Comparison of ENCODE assay signal across 8 mouse cellular contexts in genomic region chr13:83744110-83744752, GRCm38 (mm10).
DNase-seq lines count a peak whose midpoint lies in the region; ATAC-seq and TF ChIP-seq lines count a peak whose summit lies in the region.
"Had no signal": no experiment of that assay in that cellular context is flagged by ENCODE, and none has a peak within 500 bp of the region (broad histone marks: within the 10 kb centered on the region; RNA-seq: fewer than 3 reads in every experiment).

No protein-coding gene starts in this region.

- H3K4me3 ChIP-seq in layer of hippocampus, adult 2 months: peak overlapping the region; percentile 67
- H3K4me3 ChIP-seq in embryonic facial prominence, embryonic 10.5 days: peak overlapping the region; percentile 56
- H3K4me3 ChIP-seq in hindbrain, embryonic 13.5 days: peak overlapping the region; percentile 48
- H3K4me3 ChIP-seq in neural tube, embryonic 15.5 days (replicated peaks): peak overlapping the region; percentile 48

- peak overlapping the region; percentile 72 for H3K4me2 ChIP-seq in hindbrain, embryonic 13.5 days
- peak overlapping the region; percentile 75 for H3K4me2 ChIP-seq in neural tube, embryonic 15.5 days

- peak overlapping the region; percentile 79 for H3K9ac ChIP-seq in hindbrain, embryonic 13.5 days
- H3K9ac ChIP-seq in neural tube, embryonic 15.5 days (replicated peaks): peak overlapping the region; percentile 66
- H3K9ac ChIP-seq: liver, embryonic 15.5 days had no signal

- H3K4me1 ChIP-seq in embryonic facial prominence, embryonic 10.5 days: peaks cover 12% of the 10 kb centered on the region
- peaks cover 26% of the 10 kb centered on the region for H3K4me1 ChIP-seq in hindbrain, embryonic 13.5 days (replicated peaks)
- H3K4me1 ChIP-seq in neural tube, embryonic 15.5 days: peaks cover 20% of the 10 kb centered on the region; the same call in 1 of the 2 replicates
- H3K4me1 ChIP-seq: liver, embryonic 15.5 days had no signal

- H3K36me3 ChIP-seq in embryonic facial prominence, embryonic 10.5 days (replicated peaks): no peaks in the 10 kb centered on the region
- peaks cover 10% of the 10 kb centered on the region for H3K36me3 ChIP-seq in hindbrain, embryonic 13.5 days
- H3K36me3 ChIP-seq in neural tube, embryonic 15.5 days: no peaks in the 10 kb centered on the region
- H3K36me3 ChIP-seq: liver, embryonic 15.5 days had no signal

- H3K27ac ChIP-seq in layer of hippocampus, adult 2 months: peak overlapping the region; percentile 99
- peak overlapping the region; percentile 75 for H3K27ac ChIP-seq in embryonic facial prominence, embryonic 10.5 days (replicated peaks)
- peak overlapping the region; percentile 98 for H3K27ac ChIP-seq in hindbrain, embryonic 13.5 days
- H3K27ac ChIP-seq in neural tube, embryonic 15.5 days (replicated peaks): peak overlapping the region; percentile 95
- H3K27ac ChIP-seq: liver, embryonic 15.5 days had no signal

- WGBS in embryonic facial prominence, embryonic 10.5 days: 43% methylated on average over 8 of the region's 8 CpGs
- 12% methylated on average over 8 of the region's 8 CpGs for WGBS in hindbrain, embryonic 13.5 days
- WGBS in neural tube, embryonic 15.5 days: 17% methylated on average over 8 of the region's 8 CpGs

- H3K9me3 ChIP-seq in embryonic facial prominence, embryonic 10.5 days: no peaks in the 10 kb centered on the region
- no peaks in the 10 kb centered on the region for H3K9me3 ChIP-seq in hindbrain, embryonic 13.5 days
- no peaks in the 10 kb centered on the region for H3K9me3 ChIP-seq in neural tube, embryonic 15.5 days (replicated peaks)
- H3K9me3 ChIP-seq: liver, embryonic 15.5 days had no signal

- DNase-seq in layer of hippocampus, adult 2 months (ENCODE audit: low spot score in 2 of 2): no peak
- no peak for DNase-seq in layer of hippocampus, adult 8-10 months (ENCODE audit: low spot score in 2 of 2)
- DNase-seq in embryonic facial prominence, embryonic 10.5 days (ENCODE audit: low spot score): no peak
- DNase-seq in right cerebral cortex, adult 2 months (ENCODE audit: low spot score in 2 of 2): no peak
- DNase-seq in yolk sac, embryonic 10.5 days (ENCODE audit: low spot score): no peak

- peaks cover 69% of the 10 kb centered on the region for H3K27me3 ChIP-seq in embryonic facial prominence, embryonic 10.5 days (replicated peaks; ENCODE audit: low read depth, poor library complexity, severe bottlenecking)
- no peaks in the 10 kb centered on the region for H3K27me3 ChIP-seq in hindbrain, embryonic 13.5 days
- H3K27me3 ChIP-seq in neural tube, embryonic 15.5 days (replicated peaks): no peaks in the 10 kb centered on the region

- ATAC-seq in hindbrain, embryonic 13.5 days (ENCODE audit: low FRiP score): no peak
- peak; percentile 2 for ATAC-seq in neural tube, embryonic 15.5 days (ENCODE audit: low FRiP score)

- TF ChIP-seq CTCF in layer of hippocampus, adult 2 months (conservative IDR thresholded peaks at IDR 0.05): no peak
